Mouse (Mus musculus): Measurements from ENCODE around the gene Fcna.

The Fcna gene

DNA sequence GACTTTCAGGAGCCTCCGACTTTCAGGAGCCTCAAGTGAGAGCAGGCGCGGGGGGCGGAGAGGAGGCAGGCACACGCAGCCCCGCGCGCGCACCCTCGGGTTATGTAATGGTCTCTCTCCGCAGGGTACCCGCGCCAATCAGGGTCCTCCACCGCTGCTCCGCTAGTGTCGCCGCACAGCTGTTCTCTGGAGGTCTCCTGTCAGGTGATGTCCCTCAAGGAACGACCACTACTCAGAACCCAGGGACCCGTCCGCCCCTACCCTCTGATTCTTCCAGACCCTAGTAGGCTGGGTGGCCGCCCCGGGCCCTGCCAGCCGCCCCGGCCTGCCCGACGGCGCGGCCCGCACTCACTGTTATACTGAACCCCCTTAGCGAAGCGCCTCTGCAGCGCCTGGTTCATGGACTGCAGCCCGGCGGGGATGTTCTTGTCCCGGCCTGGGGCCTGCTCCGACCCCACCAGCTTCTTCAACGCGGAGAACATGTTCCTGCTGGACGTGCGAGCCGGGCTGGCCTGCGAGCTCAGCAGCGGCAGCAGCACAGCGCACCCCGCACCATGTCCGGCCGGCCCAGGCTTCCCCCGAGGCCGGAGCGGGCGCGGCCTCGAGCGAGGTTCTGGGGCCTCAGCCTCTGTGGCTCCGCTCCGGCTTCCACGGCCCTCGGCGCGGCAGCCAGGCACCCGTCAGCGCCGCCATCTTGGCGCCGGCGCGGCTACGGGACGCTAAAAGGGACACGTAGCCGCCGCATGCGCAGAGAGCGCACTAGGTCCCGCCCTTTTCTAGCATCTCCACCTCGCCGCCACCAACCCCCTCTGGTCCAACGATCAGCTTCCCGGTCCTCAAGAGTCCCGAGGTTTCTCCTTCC lies 19.8 kb downstream of the Fcna start, which contains the start of gene Rabl6:
Gene Rabl6 (minus strand): TSS at position 761 of the 862 bp plus-strand sequence.
- peak; percentile 95 to 96 for DNase-seq

DNA sequence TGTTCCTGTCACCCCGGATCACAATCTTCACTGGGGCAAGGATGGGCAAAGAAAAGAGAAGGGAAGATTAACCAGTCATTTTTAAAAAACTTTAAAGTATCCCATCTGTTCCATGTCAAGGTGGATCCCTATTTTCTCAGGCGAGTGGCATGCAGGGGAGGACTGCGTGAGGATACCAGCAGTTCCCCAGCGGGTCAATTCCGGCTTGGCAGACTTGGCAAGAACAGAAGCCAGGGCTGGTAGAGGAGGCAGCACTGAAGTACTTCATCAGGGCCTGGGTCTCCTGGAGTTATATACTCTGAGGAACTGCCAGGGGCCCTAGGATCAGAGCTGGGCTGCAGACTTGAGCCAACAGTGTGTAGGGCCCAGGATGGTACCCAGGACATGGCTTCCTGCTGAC lies 25.3 kb downstream of the Fcna start:
- DNase-seq, result peak; percentile 52 to 54

- no peak for DNase-seq
Measured at GRCm38 (mm10) chr2:25600037-25600436, 27.8 kb downstream of the Fcna start.

DNA sequence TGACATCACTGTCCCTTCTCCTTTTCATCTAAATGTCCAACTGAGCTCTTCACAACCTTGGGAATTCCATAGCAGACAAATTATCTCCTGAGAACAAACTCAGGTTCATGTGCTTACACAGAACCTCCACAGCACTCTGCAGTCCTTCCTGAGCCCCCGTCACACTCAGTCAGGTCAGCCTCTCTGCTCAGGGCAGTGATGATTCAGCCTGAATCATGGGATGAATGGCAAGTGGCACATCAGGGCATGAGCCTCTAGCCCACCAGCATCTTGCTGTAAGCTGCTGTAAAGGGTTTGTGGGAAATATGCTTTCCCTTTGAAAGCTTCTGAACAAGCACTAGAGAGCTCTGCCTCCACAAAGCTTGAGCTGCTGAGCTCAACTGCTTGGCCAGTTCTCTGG lies 29.1 kb downstream of the Fcna start:
- no peak for DNase-seq

DNA sequence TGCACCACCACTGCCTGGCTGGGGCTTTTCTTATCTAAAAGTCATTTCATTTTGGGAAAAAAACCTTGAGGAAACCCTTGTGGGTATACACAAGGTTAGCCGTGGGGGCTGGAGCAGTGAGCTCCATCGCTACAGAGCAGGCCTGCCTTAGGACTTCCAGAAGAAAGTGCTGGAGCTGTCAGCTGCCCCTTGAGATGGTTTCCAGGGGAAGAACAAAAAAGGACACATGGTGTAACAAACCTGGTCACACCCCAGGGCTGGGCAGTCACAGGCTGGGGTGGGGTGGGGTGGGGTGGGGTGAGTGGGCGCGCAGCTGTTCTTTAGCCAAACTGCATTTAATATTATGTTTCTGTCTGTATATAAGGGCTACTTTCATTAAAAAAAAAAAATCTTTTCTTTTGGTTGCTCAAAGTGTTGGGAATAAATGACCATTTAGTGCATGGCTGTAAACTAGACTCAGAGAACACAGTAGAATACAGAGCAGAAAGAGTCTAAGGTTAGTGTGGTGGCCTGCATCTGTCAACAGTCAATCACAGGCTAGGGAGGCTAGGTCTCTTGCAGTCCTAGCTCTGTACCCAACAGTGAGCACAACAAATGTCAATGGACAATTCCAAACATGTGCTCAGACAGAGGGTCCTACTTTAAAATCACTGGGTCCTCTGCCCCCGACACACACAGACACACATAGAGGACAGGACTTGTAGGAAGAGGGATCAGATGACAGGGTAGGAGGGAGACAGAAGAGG lies 30.9 kb downstream of the Fcna start:
- DNase-seq, result no peak

DNA sequence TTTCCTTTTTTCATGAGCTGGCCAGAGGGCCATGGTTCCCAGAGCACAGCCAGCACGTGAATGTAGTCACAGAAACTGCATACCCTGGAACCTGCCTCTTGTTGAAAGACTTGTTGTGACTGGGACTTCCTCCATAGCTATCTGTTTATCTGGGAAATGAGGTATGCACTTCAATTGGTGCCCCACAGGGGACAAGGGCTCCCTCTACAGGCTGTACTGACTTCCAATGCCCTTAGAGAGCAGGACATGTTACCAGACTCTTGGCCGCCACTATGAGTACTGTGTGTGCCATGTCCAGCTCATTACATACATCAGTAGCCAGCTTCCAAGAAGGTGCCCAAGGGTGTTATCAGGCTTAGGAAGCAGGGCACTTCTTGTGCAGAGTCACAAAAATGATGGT lies 36.0 kb downstream of the Fcna start:
- peak; percentile 50 to 72 for DNase-seq

DNA sequence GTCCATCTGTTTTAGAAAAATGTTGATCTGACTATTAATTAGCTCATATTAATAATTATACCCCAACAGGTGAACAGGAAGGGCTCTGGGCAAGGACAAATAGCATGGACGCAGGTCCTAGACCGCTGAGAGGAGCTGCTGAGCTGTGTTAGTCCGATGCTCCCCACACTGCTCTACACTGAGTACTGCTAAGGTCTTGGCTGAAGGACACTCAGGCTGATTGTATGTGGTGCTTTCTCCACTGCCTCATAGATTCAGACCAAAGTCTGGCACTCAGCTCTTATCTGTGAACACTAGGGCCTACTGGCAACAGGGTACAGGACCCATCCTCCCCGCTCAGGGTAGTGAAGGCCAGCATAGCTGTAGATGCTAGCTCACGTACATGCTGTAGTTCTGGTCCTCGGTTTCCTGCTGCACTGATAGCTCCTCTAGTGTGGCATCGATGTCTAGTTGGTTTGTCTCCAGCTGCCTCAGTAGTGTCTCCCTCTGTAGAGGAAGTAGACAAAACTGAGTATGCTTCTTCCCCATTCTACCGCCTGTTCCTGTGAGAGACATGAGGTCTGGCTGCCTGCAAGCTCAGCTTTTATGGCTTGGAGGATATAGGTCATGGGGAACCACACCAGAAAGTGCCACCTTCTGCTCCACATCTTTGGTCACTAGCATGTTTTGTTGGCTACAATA lies 39.5 kb downstream of the Fcna start:
- no peak for DNase-seq

DNA sequence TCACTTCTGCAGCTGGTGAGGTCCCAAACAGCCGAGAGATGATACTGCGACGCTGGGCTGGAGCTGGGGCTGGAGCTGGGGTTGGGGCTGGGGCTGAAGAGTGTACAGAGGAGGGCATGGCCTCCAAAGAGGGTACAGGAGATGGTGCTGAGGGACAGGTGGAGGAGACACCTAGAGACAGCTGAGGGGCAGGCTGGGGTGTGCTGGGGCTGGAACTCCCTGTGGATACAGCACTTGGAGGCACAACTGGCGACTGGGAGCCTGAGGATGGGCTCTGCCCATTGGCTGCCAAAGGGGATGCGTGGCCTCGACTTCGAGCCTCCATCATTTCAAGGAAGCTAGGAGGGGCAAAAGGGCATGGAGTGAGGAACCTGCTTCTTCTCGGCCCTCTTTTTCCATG lies 40.5 kb downstream of the Fcna start:
- peak in 1 of 2 experiments; percentile 21 for DNase-seq

DNA sequence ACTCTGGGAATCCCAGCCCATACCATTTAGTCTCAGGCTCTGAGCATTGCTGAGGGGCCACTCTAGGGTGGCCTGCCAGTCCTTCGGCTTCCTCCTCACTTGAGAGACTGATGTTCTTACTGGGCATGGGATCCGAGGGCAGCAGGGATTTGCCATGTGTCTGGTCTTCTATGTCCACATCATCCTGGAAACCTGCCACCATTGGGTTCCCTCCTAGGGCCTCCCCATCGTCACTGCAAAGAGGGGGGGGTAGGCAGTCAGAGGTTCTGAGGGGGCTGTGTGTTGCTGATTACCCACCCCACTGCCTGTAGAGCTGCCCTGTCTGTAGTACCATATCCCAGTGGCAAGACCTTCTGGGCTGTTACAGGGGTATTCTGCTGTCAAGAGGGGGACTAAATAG lies 42.2 kb downstream of the Fcna start:
- DNase-seq, result peak; percentile 30 to 48

DNA sequence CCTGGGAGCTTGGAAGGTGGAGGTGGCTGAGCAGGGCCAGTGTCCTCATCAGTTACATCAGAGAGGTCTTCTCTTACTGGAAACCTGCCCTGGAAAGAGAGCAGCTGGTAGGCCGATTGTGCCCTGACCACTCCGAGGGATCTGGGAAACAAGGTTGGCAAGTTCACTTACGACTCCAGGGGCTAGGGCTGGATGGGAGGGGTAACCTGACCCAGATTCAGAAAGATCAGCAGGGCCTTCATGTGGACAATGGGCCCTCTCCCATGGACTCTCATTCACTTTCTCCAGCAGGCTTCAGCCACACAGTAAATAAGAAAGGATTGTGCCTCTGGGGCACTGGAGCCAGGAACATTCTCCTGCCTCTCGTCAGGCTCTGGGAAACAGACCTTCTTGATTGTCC lies 43.0 kb downstream of the Fcna start:
- peak; percentile 36 to 41 for DNase-seq

GRCm38 (mm10) chr2:25584152-25584551 lies 43.7 kb downstream of the Fcna start:
- peak; percentile 60 to 74 for DNase-seq

DNA sequence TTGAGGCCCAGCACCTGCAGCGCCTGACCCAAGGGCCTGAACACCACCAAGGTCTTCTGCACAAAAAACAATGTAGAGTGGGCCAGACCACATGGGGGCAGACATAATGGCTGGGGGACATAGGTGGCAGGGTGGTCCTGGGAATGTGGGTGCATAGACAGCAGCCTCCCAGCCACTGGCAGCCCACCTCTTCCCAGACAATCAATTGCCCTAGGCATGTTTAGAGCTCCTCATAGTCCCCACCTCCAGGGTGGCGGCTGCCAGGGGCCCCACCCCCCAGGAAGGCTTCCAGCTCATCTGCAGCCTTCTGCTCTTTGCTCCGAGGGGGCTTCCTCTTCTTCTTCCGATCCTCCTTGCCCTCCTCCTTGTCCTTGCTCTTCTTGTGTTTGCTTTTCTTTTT lies 44.3 kb downstream of the Fcna start:
- peak; percentile 37 to 48 for DNase-seq

DNA sequence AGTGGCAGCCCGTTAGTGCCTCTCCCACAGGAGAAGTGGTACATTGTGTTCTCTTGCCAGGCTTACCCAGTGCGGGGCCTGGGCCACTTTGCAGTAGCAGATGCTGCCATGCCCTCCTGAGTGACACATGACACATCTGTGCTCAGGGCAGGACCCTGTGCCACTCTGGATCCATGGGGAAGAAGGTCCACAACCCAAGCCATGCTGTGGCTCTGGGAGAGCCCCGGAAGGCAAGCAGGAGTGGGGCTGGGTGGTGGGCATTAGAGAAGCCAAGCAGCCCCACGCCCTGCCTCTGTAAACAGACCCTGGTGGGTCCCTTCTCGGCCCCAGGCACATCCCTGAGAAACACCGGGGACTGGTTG lies 44.7 kb downstream of the Fcna start:
- DNase-seq, result peak; percentile 53

- DNase-seq, result peak; percentile 62 to 68
Measured at GRCm38 (mm10) chr2:25582466-25583119, 45.2 kb downstream of the Fcna start.

- DNase-seq, result peak; percentile 92
Measured at GRCm38 (mm10) chr2:25581901-25582301, 45.9 kb downstream of the Fcna start.

DNA sequence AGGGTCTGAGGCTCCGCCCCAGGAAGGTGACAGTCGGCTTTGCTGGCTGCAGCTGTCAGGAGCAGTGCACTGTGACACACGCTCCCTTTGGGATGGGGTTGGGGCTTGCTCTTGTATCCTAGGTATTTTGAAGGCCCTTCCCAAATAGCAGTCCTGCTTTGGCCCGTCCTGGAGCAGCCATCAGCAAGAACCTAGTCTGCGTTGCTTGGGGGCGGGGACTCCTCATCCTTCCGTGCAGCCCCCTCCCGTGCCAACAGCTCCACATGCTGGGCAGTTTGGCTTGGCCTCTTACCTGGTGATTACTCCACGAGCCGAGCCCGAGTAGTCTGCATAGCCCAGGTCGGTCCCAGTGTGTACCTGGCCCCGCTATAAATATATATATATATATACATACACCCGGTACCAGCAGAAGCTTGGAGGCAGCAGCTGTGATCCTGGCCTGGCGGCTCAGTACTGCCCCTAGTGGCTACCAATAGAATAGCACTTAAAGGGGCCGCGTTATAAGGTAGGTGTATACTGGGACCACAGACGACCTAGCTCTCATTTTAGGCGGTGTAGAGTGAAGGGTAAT lies 46.5 kb downstream of the Fcna start, which contains the start of gene Ajm1:
Gene Ajm1 (minus strand): TSS at position 464 of the 571 bp plus-strand sequence.
- peak; percentile 85 to 87 for DNase-seq

- peak; percentile 64 to 65 for DNase-seq
Measured at GRCm38 (mm10) chr2:25580621-25581101, 47.2 kb downstream of the Fcna start.

DNA sequence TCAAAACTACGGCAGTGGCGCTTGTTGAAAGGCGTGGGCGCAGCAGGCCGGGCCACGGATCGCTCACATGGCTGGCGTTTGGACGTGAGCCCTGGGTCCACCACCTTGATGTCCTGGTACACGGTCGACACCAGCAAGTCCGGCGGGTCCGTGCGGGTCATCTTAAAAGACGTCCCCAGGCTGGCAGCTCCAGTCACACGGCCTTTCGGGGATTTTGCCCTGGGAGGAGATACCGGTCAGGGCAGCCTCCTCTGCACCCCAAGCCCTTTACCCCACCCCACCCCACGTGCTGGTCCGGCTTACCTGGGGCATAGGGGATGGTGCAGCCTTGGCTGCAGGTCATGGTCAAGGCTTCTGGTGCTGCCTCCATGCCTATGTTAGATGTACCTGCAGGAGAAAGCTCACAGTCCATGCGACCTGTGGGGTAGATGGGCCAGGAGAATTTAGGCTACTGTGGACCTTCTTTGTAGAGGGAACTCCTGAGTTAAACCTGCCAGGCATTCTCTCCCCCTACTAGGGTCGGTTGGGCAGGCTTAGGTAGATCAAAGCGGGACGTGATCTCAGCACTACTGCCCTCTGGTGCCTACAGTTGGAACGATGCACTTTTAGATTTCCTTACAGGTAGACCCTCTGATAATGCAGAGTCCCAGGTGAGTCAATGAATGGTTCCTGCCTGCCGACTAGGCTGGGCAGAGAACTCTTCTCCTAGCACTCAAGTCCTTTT lies 47.9 kb downstream of the Fcna start:
- peak; percentile 83 to 89 for DNase-seq

GRCm38 (mm10) chr2:25578796-25579736 lies 48.8 kb downstream of the Fcna start:
- DNase-seq, result peak; percentile 74 to 79
